Mouse (Mus musculus): Measurements from ENCODE around the gene Mdm4.
"Not testable (repeated sequence)": the region's sequence is repeated elsewhere in the genome, so short reads cannot be mapped to it uniquely, and the experiment has no call there.

Mdm4 gene

DNA sequence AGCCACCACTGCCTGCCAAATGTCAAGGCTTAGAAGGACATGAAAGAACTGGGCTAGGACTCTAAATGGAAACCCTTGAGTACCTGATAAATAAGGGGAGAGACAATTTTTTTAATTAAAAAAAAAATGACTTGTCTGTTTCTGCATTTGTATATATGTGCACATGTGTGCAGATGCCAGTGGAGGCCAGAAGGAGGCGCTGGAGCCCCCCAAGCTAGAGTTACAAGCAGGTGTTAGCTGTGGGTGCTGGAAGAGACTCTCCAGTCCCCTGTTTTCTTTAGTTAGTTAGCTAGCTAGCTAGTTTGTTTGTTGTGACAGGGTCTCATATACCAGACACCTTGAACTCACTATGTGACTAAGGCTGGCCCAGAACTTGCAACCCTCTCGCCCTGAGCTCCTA, 21.5 kb upstream of the Mdm4 start:
- no peak for DNase-seq (ENCODE audit: low spot score)

DNA sequence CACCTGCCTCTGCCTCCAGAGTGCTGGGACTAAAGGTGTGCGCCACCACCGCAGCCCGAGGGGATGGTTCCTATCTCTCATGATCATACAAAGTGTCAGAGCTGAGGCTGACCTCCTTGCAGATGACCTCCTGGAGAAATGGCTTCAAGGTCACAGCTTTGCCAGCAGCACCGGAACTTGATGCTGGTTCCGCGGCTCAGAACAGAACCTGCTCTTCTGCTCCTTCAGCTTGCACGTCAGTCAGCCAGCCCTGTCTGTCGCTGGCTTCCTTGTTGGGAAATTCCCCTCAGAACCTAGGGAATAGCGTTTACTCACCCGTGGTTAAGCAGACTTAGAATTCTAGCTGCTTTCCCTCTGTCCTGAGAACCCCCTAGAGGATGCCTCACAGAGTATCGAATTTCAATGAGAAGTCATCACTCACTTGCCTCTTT, 19.7 kb upstream of the Mdm4 start:
- peak; percentile 56 for DNase-seq (ENCODE audit: low spot score)

- DNase-seq (ENCODE audit: low spot score): no peak
Measured at GRCm38 (mm10) chr1:133048690-133049089, 18.3 kb upstream of the Mdm4 start.

DNA sequence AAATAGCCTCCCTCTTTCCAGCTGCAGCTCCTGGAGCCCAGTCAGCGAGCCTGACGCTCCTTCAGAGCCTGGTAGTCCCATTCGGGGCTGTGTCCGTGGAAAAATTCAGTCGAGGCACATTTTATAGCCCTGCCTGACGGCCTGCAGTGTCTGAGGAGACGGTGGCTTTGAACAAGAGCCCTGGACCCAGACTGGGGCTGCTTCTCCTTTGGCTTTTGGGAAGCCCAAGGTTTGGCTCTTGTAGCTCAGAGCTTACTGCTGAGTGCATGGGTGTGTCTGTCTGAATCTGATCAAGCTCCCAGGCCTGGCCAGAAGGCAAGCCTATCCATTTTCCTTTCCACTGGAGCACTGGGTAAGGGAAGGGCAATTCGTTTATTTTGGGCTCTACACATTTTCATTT, 17.2 kb upstream of the Mdm4 start:
- DNase-seq (ENCODE audit: low spot score): no peak

DNA sequence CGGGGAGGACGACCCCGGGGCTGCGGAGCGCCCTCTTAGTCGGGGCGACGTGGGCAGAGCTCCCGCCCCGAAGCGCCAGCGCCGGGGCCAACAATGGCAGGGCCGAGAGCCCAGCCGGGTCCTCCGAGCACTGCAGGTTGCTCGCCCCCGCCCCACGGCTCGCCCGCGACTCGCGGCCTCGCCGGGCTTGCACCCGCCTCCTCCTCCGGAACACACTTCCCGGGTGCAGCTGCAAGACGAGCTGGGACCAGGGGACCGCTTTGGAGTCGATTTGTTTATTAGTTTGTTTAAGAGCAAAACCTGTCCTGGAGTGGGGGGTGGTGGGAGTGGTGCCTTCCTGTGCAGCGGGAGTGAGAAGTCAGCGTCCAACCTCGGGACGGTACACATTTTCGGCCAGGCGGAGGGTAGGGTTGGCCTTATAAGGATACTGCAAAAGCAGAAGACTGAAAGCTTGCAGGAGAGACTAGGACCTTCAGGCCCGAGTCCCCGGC, 16.1 kb upstream of the Mdm4 start:
- DNase-seq (ENCODE audit: low spot score): peak; percentile 63

- DNase-seq (ENCODE audit: low spot score): peak; percentile 81
Measured at GRCm38 (mm10) chr1:133045861-133046440, 15.6 kb upstream of the Mdm4 start.

- DNase-seq (ENCODE audit: low spot score): peak; percentile 56
Measured at GRCm38 (mm10) chr1:133045011-133045860, 14.9 kb upstream of the Mdm4 start, which contains the start of gene Pik3c2b. Gene Pik3c2b, plus strand, starts transcription at chr1:133045667.

- peak; percentile 91 for DNase-seq (ENCODE audit: low spot score)
Measured at GRCm38 (mm10) chr1:133039505-133039949, 9.2 kb upstream of the Mdm4 start.

DNA sequence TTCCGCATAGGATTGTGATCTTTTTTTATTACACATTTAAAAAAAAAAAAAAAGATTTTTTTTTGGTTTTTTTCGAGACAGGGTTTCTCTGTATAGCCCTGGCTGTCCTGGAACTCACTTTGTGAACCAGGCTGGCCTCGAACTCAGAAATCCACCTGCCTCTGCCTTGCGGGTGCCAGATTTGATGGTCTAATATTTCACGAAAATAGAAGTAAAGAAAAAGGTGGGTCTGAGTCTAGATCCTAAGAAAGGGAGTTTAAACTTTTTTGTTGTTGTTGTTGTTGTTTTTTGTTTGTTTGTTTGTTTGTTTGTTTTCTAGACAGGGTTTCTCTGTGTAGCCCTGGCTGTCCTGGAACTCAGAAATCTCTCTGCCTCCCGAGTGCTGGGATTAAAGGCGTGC, 4.3 kb upstream of the Mdm4 start:
- not testable (repeated sequence) for DNase-seq (ENCODE audit: low spot score)

GRCm38 (mm10) chr1:133034091-133034460, 3.7 kb upstream of the Mdm4 start:
- peak; percentile 88 for DNase-seq (ENCODE audit: low spot score)

DNA sequence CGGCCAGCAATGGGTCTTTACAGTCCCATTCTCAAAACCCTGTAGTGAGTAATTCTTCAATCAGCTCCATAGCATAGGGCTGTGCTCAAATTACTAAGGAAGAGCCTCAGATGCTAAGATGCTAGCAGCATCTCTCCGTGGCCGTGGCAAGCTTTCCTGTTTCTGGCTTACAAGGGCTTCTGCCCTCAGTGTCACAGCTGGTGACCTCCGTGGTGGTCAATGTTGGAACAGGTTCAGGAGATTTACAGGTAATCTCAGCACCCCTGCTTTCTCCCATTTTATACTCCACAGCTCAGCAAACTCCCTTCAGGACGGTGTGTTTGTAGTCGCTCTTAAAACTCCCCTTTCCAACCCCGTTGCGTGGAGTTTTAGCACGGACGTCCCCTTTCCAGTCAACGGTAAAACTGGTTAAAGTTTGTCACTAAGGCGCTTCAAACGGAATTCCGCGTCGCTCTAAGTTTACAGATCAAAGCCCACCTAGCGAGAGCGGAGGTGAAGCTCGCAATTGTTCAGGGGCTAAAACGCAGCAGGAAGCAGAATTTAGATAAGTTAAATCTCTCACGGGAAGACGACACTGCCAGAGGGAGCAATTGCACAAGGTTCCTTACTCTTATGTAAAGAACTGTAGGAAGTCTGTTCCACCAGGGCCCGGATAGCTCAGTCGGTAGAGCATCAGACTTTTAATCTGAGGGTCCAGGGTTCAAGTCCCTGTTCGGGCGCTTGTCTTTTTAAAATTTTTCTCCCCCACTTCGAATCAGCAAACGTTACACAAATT, 3.1 kb upstream of the Mdm4 start:
- DNase-seq (ENCODE audit: low spot score): peak; percentile 97

DNA sequence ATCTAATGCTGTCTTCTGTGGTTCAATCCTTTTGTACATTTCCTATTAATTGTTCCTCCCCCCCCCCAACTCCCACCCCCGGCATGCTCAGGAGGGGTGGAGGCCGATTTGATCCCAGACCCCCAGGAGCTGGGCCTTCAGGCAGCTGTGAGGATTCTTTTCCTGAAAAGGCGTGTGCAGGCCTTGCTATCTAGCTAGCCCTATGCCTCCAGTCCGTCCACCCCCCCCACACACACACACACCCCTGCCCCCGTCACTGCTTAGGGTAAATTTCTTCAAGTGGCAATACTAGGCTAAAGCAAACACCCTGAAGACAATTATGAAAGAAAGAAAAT, 2.6 kb upstream of the Mdm4 start:
- DNase-seq (ENCODE audit: low spot score): no peak

DNA sequence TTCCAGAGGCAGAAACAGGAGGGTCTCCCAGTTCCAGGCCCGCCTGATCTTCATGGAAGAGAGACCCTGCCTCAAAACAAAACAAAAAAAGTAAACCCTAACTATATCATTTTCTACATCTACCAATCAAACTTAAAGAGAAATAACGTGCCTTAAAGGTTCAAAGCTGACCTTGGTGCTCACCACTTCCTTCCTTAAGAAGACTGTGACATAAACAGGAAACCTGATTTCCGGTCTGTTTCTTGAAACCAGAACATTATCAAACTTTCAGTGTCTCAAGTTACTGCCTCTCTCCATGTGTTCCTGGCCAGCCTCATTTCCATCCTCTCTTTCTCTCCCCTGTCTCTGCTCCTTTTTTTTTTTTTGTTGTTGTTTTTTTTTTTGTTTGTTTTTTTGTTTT, 617 bp downstream of the Mdm4 start:
- DNase-seq (ENCODE audit: low spot score): no peak

GRCm38 (mm10) chr1:133027980-133028379, 2.4 kb downstream of the Mdm4 start:
- no peak for DNase-seq (ENCODE audit: low spot score)

DNA sequence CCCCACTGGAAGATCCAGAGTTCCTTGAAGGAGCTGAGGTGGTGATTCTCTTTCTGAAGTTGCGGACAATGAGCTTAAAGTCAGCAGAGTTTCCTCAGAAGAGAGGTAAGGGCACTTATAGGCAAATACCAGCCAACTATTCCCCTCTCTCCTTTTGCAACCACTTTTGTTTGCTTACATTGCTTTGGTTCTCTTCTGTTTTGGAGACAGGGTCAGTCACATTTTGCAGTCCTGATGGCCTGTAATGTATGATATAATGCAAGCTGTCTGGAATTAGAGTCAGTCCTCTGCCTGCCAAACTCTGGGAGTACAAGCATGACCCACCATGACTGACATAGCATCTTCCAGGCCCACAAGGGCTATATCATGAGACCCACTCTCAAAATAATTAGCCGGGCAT, 3.2 kb downstream of the Mdm4 start:
- DNase-seq (ENCODE audit: low spot score): no peak

DNA sequence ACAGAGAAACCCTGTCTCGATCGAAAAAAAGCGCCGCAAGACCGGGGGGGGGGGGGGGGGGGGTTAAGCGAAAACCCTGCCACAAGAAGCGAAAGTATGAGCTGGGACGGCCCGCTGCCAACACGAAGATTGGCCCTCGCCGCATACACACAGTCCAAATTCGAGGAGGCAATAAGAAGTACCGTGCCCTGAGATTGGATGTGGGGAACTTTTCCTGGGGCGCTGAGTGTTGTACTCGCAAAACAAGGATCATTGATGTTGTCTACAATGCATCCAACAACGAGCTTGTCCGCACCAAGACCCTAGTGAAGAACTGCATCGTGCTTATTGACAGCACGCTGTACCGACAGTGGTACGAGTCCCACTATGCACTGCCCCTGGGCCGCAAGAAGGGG, 4.6 kb downstream of the Mdm4 start:
- DNase-seq (ENCODE audit: low spot score): not testable (repeated sequence)

DNA sequence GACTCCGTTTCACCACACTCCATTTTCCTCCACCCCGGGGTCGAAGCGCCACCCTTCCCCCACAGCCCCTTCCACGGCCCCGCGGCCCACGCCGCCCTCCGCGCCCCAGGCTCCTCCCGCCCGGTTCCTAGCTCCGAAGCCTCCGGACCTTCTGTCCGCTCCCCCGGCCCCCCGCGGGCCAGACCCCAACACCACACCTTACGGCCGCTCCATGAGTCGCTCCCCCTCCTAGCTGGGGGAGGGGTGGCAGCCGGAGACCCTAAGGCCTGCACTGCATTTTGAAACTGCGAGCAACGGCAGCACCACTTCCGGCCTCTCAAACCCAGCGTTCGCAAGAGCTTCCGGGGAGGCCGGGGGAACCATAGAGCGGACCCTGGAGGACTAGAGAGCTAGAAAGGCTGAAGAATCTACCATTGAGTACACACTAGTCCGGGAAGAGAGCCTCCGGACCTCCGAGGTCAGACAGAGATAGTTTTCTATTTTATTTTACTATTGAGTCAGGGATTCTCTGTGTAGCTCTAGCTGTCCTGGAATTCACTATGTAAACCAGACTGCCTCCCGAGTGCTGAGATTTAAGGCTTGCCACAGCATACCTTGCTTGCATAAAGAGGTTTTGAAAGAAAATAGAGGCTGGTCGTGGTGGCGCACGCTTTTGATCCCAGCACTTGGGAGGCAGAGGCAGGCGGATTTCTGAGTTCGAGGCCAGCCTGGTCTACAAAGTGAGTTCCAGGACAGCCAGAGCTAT, 5.1 kb downstream of the Mdm4 start:
- DNase-seq (ENCODE audit: low spot score): peak; percentile 98

DNA sequence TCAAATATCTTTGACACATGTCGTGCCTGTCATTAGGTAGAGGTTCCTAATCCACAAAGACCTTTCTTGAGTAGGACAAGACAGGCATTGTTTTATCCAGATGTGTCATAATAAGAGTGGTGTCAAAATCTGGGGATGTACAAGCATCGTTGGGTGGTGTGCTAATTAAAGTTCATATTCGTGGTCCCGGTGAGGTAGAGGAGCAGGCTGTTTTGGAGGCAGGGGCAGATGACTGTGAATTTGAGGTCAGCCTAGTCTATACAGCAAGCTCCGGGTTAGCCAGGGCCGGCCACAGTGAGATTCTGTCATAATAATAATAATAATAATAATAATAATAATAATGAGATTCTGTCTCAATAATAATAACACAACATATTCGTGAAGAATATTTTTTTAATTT, 5.9 kb downstream of the Mdm4 start:
- no peak for DNase-seq (ENCODE audit: low spot score)

DNA sequence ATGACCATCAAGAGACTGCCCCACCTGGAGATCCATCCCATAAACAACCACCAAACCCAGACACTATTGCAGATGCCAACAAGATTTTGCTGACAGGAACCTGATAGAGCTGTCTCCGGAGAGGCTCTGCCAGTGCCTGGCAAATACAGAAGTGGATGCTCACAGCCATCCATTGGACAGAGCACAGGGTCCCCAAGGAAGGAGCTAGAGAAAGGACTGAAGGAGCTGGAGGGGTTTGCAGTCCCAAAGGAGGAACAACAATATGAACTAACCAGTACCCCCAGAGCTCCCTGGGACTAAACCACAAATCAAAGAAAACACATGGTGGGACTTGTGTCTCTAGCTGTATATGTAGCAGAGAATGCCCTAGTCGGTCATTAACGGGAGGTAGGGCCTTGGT, 6.6 kb downstream of the Mdm4 start:
- DNase-seq (ENCODE audit: low spot score): not testable (repeated sequence)

GRCm38 (mm10) chr1:133021971-133022370, 8.4 kb downstream of the Mdm4 start:
- DNase-seq (ENCODE audit: low spot score): not testable (repeated sequence)

DNA sequence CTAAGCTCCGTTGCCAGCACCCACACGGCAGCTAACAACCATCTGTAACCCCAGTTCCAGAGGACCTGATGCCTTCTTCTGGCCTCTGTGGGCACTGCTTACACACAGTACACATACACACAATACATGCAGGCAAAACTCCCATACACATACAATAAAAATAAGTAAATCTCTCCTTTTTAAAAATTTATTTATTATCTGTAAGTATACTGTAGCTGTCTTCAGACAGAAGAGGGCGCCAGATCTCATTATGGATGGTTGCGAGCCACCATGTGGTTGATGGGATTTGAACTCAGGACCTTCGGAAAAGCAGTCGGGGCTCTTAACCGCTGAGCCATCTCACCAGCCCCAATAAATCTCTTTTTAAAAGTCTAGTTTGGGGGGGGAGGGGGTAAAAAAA, 9.0 kb downstream of the Mdm4 start:
- DNase-seq (ENCODE audit: low spot score): no peak
